15 mouse cellular contexts compared by ENCODE assay signal in the genomic region with DNA sequence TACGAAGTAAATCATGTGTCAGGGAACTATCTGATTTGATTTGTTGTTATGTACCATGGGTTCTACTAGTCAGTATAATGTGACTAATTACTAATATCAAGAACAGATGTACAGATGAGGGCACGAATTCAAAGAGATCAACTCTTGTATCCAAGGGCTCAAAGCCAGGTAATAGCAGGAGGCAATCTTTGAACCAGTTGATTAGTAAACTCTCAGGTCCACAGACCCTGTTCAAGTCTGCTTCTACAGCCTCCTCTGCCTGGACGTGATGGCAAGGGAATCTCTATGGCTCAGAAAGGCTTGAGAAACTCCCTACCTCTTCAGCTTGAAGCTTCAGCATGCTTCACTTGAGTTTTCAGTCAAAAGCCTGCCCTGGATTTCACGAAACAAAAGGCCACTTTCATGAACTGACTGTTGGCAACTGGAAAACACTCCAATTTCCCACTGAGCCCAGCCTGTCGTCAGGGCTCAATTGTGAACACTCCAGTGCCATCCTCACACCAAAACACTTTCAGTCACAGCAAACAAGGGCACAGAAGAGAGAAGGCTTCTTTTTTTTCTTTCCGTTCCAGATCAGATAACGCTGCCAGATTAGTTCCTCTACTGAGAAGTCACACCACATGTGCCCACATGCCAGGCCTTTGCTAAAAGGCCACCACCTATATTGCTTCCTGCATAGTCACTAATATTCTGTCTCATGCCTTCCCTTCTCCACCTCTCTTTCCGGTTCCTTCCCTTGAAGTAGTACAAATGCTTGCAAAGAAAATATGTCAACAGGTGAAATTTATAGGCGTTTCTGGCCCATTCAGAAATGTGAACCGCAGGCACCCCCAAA.
DNase-seq lines count a peak whose midpoint lies in the region; ATAC-seq and TF ChIP-seq lines count a peak whose summit lies in the region.
"Had no signal": no experiment of that assay in that cellular context is flagged by ENCODE, and none has a peak within 500 bp of the region (broad histone marks: within the 10 kb centered on the region; RNA-seq: fewer than 3 reads in every experiment).

No protein-coding gene starts in this region.

- TF ChIP-seq EP300 in liver, postnatal 0 days (IDR thresholded peaks at IDR 0.05; ENCODE audit: low read depth), result no peak

- no peak for TF ChIP-seq CTCF in forebrain, postnatal 0 days (IDR thresholded peaks at IDR 0.05; ENCODE audit: low read depth)
- TF ChIP-seq CTCF in liver, adult 2 months (IDR thresholded peaks at IDR 0.05; ENCODE audit: low read depth, low read length), result no peak
- TF ChIP-seq CTCF in liver, postnatal 0 days (IDR thresholded peaks at IDR 0.05; ENCODE audit: low read depth), result no peak

- no peaks in the 10 kb centered on the region for H3K36me3 ChIP-seq in forebrain, postnatal 0 days (ENCODE audit: insufficient read depth)
- no peaks in the 10 kb centered on the region for H3K36me3 ChIP-seq in forebrain, embryonic 15.5 days
- H3K36me3 ChIP-seq in liver, adult 2 months (ENCODE audit: control insufficient read depth, insufficient read depth, low read length), result no peaks in the 10 kb centered on the region
- H3K36me3 ChIP-seq in liver, postnatal 0 days (replicated peaks; ENCODE audit: insufficient read depth, low read length), result no peaks in the 10 kb centered on the region
- H3K36me3 ChIP-seq in stomach, embryonic 16.5 days (ENCODE audit: control insufficient read depth, insufficient read depth, low read length), result no peaks in the 10 kb centered on the region
- H3K36me3 ChIP-seq: stomach, embryonic 15.5 days had no signal

- WGBS in forebrain, postnatal 0 days, result 58% methylated on average over 10 of the region's 10 CpGs
- 58% methylated on average over 10 of the region's 10 CpGs for WGBS in forebrain, embryonic 15.5 days
- WGBS in liver, adult 2 months, result 78% methylated on average over 10 of the region's 10 CpGs
- 49% methylated on average over 10 of the region's 10 CpGs for WGBS in liver, postnatal 0 days (ENCODE audit: insufficient replicate concordance)
- WGBS in stomach, embryonic 16.5 days, result 66% methylated on average over 10 of the region's 10 CpGs

- no peak overlapping the region for H3K27ac ChIP-seq in forebrain, postnatal 0 days (ENCODE audit: low read depth, low read length)
- H3K27ac ChIP-seq in forebrain, embryonic 15.5 days (replicated peaks), result no peak overlapping the region
- H3K27ac ChIP-seq in liver, adult 2 months (replicated peaks; ENCODE audit: insufficient read depth, low read depth, low read length), result no peak overlapping the region
- H3K27ac ChIP-seq in liver, postnatal 0 days (ENCODE audit: low read depth), result no peak overlapping the region
- H3K27ac ChIP-seq in stomach, embryonic 16.5 days (ENCODE audit: low read length), result peak overlapping the region; percentile 40; the same call in 1 of the 2 replicates
- H3K27ac ChIP-seq: stomach, embryonic 15.5 days had no signal

- no peaks in the 10 kb centered on the region for H3K9me3 ChIP-seq in forebrain, postnatal 0 days (ENCODE audit: low read length)
- no peaks in the 10 kb centered on the region for H3K9me3 ChIP-seq in forebrain, embryonic 15.5 days
- H3K9me3 ChIP-seq in liver, postnatal 0 days (ENCODE audit: low read length), result no peaks in the 10 kb centered on the region
- H3K9me3 ChIP-seq in stomach, embryonic 16.5 days (replicated peaks; ENCODE audit: control insufficient read depth, low read length), result no peaks in the 10 kb centered on the region
- H3K9me3 ChIP-seq: stomach, embryonic 15.5 days had no signal

- ATAC-seq in forebrain, postnatal 0 days, result peak; percentile 32; the same call in 1 of the 2 replicates
- no peak for ATAC-seq in forebrain, embryonic 15.5 days (replicated peaks)
- ATAC-seq in liver, postnatal 0 days, result no peak
- peak; percentile 83 for ATAC-seq in common myeloid progenitor, adult 5-6 weeks (replicated peaks; ENCODE audit: low read depth, poor library complexity, severe bottlenecking)
- no peak for ATAC-seq in stomach, embryonic 16.5 days (ENCODE audit: insufficient read depth, low FRiP score)
- ATAC-seq: intestine, postnatal 0 days had no signal

- no peak overlapping the region for H3K4me2 ChIP-seq in forebrain, postnatal 0 days (ENCODE audit: low read depth)
- H3K4me2 ChIP-seq in forebrain, embryonic 15.5 days (replicated peaks), result no peak overlapping the region
- H3K4me2 ChIP-seq in liver, postnatal 0 days (ENCODE audit: low read depth, low read length), result no peak overlapping the region
- H3K4me2 ChIP-seq in stomach, embryonic 16.5 days (ENCODE audit: low read depth, low read length), result no peak overlapping the region
- H3K4me2 ChIP-seq: liver, embryonic 11.5 days; stomach, embryonic 15.5 days had no signal

- no peak overlapping the region for H3K9ac ChIP-seq in forebrain, postnatal 0 days
- H3K9ac ChIP-seq in forebrain, embryonic 15.5 days (replicated peaks), result no peak overlapping the region
- no peak overlapping the region for H3K9ac ChIP-seq in liver, adult 2 months (ENCODE audit: low read depth, low read length)
- no peak overlapping the region for H3K9ac ChIP-seq in liver, postnatal 0 days (replicated peaks)
- no peak overlapping the region for H3K9ac ChIP-seq in stomach, embryonic 16.5 days (ENCODE audit: low read length)
- H3K9ac ChIP-seq: stomach, embryonic 15.5 days had no signal

- no peak overlapping the region for H3K4me3 ChIP-seq in forebrain, postnatal 0 days (ENCODE audit: low read depth, low read length)
- H3K4me3 ChIP-seq in forebrain, embryonic 15.5 days, result no peak overlapping the region
- no peak overlapping the region for H3K4me3 ChIP-seq in liver, adult 2 months (ENCODE audit: insufficient read depth, low read depth, low read length)
- no peak overlapping the region for H3K4me3 ChIP-seq in liver, postnatal 0 days (ENCODE audit: low read depth, low read length)
- no peak overlapping the region for H3K4me3 ChIP-seq in stomach, embryonic 16.5 days (replicated peaks; ENCODE audit: low read length)
- H3K4me3 ChIP-seq: myocyte; stomach, embryonic 15.5 days had no signal

- no peaks in the 10 kb centered on the region for H3K4me1 ChIP-seq in forebrain, postnatal 0 days (ENCODE audit: insufficient read depth)
- no peaks in the 10 kb centered on the region for H3K4me1 ChIP-seq in forebrain, embryonic 15.5 days
- peaks cover 10% of the 10 kb centered on the region for H3K4me1 ChIP-seq in liver, adult 2 months (ENCODE audit: control insufficient read depth, insufficient read depth, low read length)
- H3K4me1 ChIP-seq in liver, postnatal 0 days (ENCODE audit: insufficient read depth), result no peaks in the 10 kb centered on the region
- no peaks in the 10 kb centered on the region for H3K4me1 ChIP-seq in stomach, embryonic 16.5 days (ENCODE audit: control insufficient read depth, insufficient read depth, low read length)
- H3K4me1 ChIP-seq: stomach, embryonic 15.5 days had no signal

- no peak for TF ChIP-seq POLR2A in liver, adult 2 months (IDR thresholded peaks at IDR 0.05; ENCODE audit: extremely low read depth, insufficient read depth, low read length)

- no peaks in the 10 kb centered on the region for H3K79me2 ChIP-seq in liver, adult 2 months (ENCODE audit: control insufficient read depth, insufficient read depth, low read length)

- no peaks in the 10 kb centered on the region for H3K27me3 ChIP-seq in forebrain, postnatal 0 days (ENCODE audit: insufficient read depth, low read length)
- H3K27me3 ChIP-seq in forebrain, embryonic 15.5 days, result no peaks in the 10 kb centered on the region
- H3K27me3 ChIP-seq in liver, adult 2 months (ENCODE audit: control insufficient read depth, insufficient read depth, low read length), result no peaks in the 10 kb centered on the region
- no peaks in the 10 kb centered on the region for H3K27me3 ChIP-seq in liver, postnatal 0 days (ENCODE audit: insufficient read depth, low read length)
- no peaks in the 10 kb centered on the region for H3K27me3 ChIP-seq in stomach, embryonic 16.5 days (ENCODE audit: control insufficient read depth, insufficient read depth, low read length)
- H3K27me3 ChIP-seq: stomach, embryonic 15.5 days had no signal

- no peak for DNase-seq in forebrain, postnatal 0 days
- peak; percentile 17 for DNase-seq in liver, adult 2 months (ENCODE audit: extremely low read depth, low read depth, low spot score)
- no peak for DNase-seq in liver, postnatal 0 days
- DNase-seq in adrenal gland, postnatal 14 days, result no peak
- no peak for DNase-seq in right cerebral cortex, postnatal 14 days
- DNase-seq: B cell, adult 2 months; cerebellum, adult 11-12 months; kidney, postnatal 14 days had no signal

Comparison
In these comparisons a context has a peak if more than half of its experiments do, and no peak if none do; other contexts are left out.
1. ATAC-seq: peak in forebrain, postnatal 0 days (single experiment) and common myeloid progenitor, adult 5-6 weeks (single experiment); none in forebrain, embryonic 15.5 days (single experiment), liver, postnatal 0 days (single experiment) and stomach, embryonic 16.5 days (single experiment).